Mouse (Mus musculus) urinary bladder, postnatal 25 days (tissue): ENCODE data around the gene Vmn1r170.
"Not testable (repeated sequence)": the region's sequence is repeated elsewhere in the genome, so short reads cannot be mapped to it uniquely, and the experiment has no call there.

Experiments
- DNase-seq: peaks from one replicate; pipeline ENCODE4 v3.0.0; 2022; ENCODE audit warnings: low spot score

Gene Vmn1r170

GRCm38 (mm10) chr7:23605875-23606274 lies at the start of gene Vmn1r170:
Vmn1r170 (plus strand) TSS chr7:23606175.
- not testable (repeated sequence) for DNase-seq

- not testable (repeated sequence) for DNase-seq
These were observed 30.7 kb upstream of the Vmn1r170 start, which contains the start of gene Vmn1r169 for GRCm38 (mm10) chr7:23575226-23575625. Vmn1r169 (plus strand) TSS chr7:23575526.

- DNase-seq, result no peak
These were observed 24.4 kb downstream of the Vmn1r170 start, which contains the start of gene Vmn1r171 for GRCm38 (mm10) chr7:23630422-23630821. Vmn1r171 (plus strand) TSS chr7:23630722.
